Mouse (Mus musculus) ovary, postnatal 10 days (tissue): Measurements from ENCODE around the gene Cbx5.
"Not testable (repeated sequence)": the region's sequence is repeated elsewhere in the genome, so short reads cannot be mapped to it uniquely, and the experiment has no call there.

Source experiments
- DNase-seq: peaks from one replicate; pipeline ENCODE4 v3.0.0; 2022; ENCODE audit warnings: low spot score

Gene Cbx5

GRCm38 (mm10) chr15:103250195-103250740, 10.7 kb upstream of the Cbx5 start:
- no peak for DNase-seq

- not testable (repeated sequence) for DNase-seq
Observed at GRCm38 (mm10) chr15:103249511-103249910, 9.9 kb upstream of the Cbx5 start.

- DNase-seq: no peak
Observed at GRCm38 (mm10) chr15:103248401-103249313, 9.0 kb upstream of the Cbx5 start.

GRCm38 (mm10) chr15:103247782-103248400, 8.3 kb upstream of the Cbx5 start:
- DNase-seq: no peak

- DNase-seq: no peak
Observed at GRCm38 (mm10) chr15:103247078-103247781, 7.6 kb upstream of the Cbx5 start.

GRCm38 (mm10) chr15:103245616-103246015, 6.0 kb upstream of the Cbx5 start:
- DNase-seq: no peak

- no peak for DNase-seq
Observed at GRCm38 (mm10) chr15:103242885-103243284, 3.3 kb upstream of the Cbx5 start.

- not testable (repeated sequence) for DNase-seq
Observed at GRCm38 (mm10) chr15:103241071-103242018, 1.7 kb upstream of the Cbx5 start.

GRCm38 (mm10) chr15:103240160-103241028, 778 bp upstream of the Cbx5 start, which contains the start of gene Hnrnpa1:
Gene Hnrnpa1, plus strand, starts transcription at chr15:103240432.
- peak; percentile 75 for DNase-seq

- peak; percentile 66 for DNase-seq
Observed at GRCm38 (mm10) chr15:103239130-103239684, 409 bp downstream of the Cbx5 start.

- DNase-seq: no peak
Observed at GRCm38 (mm10) chr15:103237295-103237694, 2.3 kb downstream of the Cbx5 start.

- DNase-seq: no peak
Observed at GRCm38 (mm10) chr15:103233119-103233518, 6.5 kb downstream of the Cbx5 start.

GRCm38 (mm10) chr15:103228904-103229303, 10.7 kb downstream of the Cbx5 start:
- DNase-seq: no peak

GRCm38 (mm10) chr15:103227572-103227971, 12.0 kb downstream of the Cbx5 start:
- no peak for DNase-seq

- DNase-seq: no peak
Observed at GRCm38 (mm10) chr15:103227022-103227421, 12.6 kb downstream of the Cbx5 start.

GRCm38 (mm10) chr15:103224161-103224560, 15.5 kb downstream of the Cbx5 start:
- DNase-seq: no peak

GRCm38 (mm10) chr15:103221386-103221785, 18.2 kb downstream of the Cbx5 start:
- no peak for DNase-seq

GRCm38 (mm10) chr15:103220785-103221184, 18.8 kb downstream of the Cbx5 start:
- DNase-seq: no peak

GRCm38 (mm10) chr15:103216052-103216451, 23.6 kb downstream of the Cbx5 start:
- DNase-seq: no peak
